Mouse (Mus musculus) telencephalon, adult 2 months (tissue): ENCODE measurements around the gene C330021F23Rik.
"Not testable (repeated sequence)": the region's sequence is repeated elsewhere in the genome, so short reads cannot be mapped to it uniquely, and the experiment has no call there.

ENCODE experiments used
- DNase-seq: peaks from one replicate; pipeline ENCODE4 v3.0.0-alpha.2; 2011; ENCODE audit warnings: low read depth, low spot score

Gene C330021F23Rik

DNA sequence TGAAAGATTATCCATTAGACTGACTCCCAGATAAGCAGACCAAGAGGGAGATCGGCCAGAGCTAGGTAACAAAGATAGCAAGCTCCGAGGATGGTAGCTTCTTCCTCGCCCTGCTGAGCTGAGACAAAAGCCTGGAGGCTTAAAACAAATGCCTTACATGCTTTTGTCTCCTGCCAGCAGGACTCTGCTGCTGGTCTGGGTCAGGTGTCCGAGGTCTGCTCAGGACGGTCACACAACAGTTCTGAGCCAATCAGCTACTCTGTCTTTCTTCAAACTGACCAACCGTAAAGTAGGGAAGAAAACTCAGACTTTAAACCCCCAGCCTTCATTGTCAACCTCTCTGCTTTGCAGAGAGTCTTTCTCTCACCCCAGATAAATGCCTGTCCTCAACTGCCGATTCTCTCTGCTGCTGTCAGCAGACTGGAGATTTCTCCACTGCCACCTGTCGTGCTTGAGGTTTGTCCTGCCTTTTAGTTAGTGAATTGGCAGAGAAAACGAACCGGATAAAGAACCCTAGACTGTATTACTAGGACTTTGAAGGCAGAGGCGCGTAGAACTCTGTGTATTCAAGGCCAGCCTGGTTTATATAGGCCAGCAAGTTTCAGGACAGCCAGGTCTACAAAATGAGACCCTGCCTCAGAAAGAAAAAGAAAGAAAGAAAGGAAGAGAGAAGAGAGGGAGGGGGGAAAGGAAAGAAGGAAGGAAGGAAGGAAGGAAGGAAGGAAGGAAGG is at the start of gene C330021F23Rik:
C330021F23Rik (plus strand) TSS at position 350 of the 731 bp plus-strand sequence.
- no peak for DNase-seq

DNA sequence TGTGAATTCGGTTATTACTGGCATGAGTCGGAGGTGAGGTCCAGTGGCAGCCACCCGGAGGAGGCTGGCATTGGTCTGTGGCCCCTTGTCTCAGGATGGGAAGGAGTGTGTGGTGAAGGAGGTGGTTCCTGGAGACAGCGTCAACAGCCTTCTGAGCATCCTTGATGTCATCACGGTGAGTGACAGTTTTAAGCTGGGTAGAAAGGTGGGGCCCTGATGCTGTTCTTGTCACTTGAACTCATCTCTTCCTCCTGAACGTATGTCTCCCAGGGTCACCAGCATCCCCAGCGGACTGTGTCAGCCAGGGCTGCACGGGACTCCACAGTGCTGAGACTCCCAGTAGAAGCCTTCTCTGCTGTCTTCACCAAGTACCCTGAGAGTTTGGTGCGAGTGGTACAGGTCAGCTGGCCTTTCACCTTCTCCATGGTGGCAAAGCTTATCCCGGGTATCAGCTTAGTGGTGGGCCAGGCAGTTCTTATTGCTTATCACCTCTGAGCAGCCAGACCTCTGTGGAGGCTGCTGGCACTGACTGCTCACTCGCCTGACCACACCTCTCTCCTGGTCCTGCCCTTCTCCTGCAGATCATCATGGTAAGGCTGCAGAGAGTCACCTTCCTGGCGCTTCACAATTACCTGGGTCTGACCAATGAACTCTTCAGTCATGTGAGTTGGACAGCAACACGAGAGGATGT is 45.6 kb upstream of the C330021F23Rik start:
- DNase-seq = no peak

DNA sequence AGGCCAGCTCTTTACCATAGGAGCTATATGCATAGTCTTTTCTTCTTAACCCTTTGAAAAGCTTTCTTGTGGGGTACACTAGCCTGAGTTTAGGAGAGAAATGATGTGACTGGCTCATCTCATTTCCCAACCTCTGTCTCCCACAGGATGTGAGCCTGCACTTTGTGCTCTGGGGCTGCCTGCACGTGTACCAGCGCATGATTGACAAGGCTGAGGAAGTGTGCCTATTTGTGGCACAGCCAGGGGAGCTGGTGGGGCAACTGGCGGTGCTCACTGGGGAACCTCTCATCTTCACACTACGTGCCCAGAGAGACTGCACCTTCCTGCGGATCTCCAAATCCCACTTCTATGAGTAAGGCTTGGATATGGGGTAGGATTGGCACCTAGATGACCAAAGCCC is 37.0 kb upstream of the C330021F23Rik start:
- no peak for DNase-seq

DNA sequence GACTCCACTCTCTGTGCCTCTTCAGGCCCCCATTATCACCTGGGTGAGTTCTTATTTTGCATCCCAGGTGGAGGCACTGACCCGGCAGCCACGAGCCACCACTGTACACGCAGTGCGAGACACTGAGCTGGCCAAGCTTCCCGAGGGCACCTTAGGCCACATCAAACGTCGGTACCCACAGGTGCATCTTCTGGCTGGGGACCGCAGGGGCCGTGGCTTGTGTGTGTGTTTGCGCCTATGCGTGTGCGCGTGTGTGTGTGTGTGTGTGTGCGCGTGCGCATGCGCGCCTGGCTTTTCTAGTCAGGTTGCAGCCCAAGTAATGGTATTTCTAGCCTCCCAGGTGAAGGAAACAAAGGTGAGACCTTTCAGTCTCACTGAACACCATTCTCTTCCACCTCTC is 35.9 kb upstream of the C330021F23Rik start:
- no peak for DNase-seq

DNA sequence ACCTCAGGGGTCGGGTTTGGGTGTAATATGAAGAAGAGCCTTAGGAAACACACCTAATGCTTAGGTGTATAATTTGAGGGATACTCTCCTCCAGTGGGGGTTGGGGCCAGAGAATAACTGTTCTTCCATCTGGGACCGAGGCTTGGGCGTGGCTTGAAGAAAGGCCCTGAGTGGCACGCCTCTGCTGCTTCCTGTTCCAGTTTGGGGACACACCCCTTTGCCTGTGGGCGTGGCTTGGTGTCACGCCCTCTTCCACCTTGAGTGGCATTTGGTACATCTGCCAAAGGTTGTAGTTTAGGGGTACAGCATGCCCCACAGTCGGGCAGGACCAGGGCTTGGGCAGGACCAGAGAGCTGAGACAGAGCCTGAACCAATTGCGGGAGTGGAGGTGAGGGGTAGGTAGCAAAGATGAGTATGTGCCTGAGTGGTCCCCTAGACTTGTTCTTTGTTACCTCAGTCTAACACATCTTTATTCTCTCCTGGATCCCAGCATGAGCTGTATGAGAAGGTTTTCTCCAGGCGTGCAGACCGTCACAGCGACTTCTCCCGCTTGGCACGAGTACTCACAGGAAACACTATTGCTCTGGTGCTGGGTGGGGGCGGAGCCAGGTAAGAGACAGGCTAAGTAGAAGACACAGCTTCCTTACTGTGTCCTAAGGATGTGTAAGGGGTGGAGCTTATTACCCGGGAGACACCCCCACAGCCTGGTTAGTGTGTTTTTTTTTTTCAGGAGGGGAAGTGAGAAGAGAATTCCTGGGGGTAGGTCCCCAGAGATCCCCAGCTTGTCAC is 31.5 kb upstream of the C330021F23Rik start:
- no peak for DNase-seq

DNA sequence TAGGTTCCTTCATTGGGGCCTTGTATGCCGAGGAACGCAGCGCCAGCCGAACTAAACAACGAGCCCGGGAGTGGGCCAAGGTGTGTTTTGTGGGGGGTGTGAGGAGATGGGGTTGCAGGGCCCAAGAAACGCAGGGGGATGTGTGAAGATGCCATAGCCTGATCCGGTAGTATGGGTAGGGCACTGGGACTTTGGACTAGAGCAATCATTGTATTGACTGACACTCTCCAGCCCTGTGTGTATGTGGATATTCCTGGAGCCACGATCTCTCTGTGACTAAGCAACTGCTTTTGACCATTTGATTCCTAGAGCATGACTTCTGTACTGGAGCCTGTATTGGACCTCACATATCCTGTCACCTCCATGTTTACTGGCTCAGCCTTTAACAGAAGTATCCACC is 30.9 kb upstream of the C330021F23Rik start:
- DNase-seq = no peak

DNA sequence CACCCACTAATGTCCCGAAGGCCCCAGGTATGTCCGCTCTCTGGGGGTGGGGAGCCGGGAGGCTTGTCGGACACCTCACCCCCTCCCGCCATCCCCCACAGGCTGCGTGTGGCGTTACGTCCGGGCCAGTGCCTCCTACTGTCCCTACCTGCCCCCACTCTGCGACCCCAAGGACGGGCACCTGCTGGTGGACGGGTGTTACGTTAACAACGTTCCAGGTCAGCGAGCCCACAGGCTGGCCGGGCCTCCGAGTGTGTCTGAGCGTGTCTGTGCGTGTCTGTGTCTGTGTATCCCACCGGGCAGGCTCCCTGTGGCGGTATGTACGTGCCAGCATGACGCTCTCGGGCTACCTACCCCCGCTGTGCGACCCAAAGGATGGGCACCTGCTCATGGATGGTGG is 30.1 kb upstream of the C330021F23Rik start:
- DNase-seq = no peak

DNA sequence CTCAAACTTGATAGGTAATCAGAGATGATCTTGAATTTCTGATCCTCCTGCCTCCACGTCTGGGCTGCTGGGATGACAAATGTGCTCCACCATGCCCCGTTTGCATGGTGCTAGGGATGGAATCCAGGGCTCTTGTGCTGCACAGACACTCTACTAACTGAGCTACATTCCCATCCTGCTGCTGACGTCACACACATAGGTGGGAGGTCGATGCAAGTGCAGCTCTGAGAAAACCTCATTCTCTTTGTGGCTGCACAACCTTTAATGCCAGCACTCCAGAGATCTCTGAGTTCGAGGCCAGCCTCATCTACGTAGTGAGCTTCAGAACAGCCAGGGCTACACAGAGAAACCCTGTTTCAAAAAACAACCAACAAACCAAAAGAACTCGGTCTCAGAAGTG is 28.6 kb upstream of the C330021F23Rik start:
- no peak for DNase-seq

DNA sequence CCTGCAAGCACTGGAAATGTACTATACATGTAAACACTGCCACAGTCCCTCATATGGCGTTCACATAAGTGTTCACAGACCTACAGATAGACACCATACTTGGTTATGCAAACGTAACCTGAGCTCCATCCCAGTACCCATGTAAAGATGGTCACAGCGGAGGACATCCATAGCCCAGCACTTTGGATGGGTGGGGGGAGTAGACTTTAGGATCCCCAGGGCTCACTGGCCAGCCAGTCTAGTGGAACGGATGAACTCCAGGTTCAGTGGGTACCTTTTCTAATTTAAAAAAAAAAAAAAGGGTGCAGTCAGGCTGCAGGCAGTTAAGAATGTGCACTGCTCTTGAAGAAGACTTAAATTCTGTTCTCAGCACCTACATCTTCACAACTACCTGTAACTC is 27.7 kb upstream of the C330021F23Rik start:
- DNase-seq = no peak

DNA sequence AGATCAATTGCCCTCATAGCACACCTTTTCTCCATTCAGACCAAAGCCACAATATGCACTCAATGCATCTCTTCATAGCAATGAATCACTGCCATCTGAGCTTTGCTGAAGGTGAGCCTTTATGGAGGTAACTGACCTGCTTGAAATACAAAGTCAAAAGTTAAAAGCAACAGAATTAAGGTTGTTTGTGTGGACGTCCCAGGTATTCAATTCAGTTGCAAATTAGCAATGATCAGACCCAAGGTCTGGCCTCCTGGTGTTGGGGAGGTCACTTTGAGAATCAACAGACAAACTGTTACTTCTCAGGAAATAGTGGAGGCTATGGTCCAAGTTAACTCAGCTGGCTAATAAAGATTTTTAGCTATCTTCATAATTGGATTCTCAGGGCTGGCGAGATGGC is 21.3 kb upstream of the C330021F23Rik start:
- DNase-seq = no peak

DNA sequence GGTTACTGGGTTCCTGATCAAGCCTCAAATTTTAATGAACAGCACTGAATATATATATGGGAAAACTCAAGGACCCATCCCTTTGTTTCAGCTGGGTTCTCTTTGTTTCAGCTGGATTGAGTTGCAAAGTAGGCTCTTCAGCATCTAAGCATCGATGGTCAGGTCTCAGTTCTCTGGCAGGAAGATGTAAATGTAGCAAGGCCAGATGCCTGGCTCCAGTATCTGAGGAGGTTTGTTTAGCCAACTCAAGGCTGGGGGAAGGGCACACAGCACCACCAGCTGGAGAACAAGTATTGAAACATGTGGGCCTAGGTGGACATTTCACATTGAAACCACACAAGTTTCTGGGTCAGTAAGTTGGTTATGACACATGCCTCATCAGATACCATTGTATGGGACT is 15.6 kb upstream of the C330021F23Rik start:
- no peak for DNase-seq

DNA sequence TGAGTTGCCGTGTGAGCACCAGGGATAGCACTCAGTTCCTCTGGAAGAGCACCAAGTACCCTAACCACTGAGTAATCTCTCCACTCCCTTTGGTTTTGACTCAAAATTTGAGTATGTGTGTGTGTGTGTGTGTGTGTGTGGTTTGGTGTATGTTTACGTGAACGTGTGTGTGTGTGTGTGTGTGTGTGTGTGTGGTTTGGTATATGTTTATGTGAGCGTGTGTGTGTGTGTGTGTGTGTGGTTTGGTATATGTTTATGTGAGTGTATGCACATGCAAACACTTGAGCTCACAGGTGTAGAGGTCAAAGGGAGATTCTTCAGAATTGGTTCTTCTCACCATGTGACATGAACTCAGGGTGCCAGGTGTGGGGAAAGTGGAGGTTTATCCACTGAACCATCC is 11.7 kb upstream of the C330021F23Rik start:
- DNase-seq = no peak

DNA sequence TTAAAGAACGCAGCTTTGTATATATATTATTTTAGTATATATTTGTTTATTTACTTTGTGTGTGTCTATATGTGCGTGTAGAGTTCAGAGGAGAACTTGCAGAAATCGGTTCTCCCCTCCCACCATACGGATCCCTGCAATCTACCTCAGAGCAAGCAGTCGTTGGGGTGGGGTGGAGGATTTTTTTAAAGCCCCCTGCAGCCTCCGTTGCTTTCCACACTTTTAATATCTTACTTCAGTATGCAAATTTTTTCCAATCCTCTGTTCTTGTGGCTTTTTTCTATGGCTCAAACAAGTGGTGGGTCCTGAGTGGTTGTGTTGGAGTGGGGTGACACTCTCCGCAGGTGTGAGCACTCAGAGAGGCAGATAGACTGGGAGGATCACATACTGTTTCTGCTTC is 588 bp downstream of the C330021F23Rik start:
- no peak for DNase-seq

DNA sequence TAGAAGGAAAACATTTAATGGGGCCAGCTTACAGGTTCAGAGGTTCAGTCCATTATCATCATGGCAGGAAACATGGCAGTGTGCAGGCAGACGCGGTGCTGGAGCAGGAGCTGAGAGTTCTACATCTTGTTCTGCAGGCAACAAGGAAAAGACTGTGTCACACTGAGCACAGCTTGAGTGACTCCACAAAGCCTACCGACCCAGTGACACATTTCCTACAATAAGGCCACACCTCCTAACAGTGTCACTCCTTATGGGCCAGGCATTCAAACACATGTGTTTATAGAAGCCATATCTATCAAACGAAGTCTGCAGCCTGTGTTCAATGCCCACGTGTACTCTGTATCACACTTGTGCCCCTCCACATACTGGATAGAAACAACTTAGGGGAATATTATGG is 2.0 kb downstream of the C330021F23Rik start:
- DNase-seq = no peak

DNA sequence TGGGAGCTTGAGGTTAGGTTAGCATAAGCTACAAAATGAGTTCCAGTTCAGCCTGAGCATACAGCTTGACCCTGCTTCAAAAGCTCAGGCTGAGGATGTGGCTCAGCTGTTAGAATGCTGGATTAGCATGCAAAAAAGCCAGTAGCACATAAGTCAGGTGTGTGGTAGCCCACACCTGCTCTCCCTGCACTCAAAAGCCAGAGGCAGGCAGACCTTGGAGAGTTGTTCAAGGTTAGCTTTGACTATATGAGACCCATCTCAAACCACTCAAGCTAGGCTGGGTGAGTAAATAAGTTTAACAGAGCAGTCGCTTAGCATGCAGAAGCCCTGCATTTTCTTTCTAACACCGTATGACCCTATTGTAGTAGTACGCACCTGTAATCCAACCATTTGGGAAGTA is 6.8 kb downstream of the C330021F23Rik start:
- no peak for DNase-seq

DNA sequence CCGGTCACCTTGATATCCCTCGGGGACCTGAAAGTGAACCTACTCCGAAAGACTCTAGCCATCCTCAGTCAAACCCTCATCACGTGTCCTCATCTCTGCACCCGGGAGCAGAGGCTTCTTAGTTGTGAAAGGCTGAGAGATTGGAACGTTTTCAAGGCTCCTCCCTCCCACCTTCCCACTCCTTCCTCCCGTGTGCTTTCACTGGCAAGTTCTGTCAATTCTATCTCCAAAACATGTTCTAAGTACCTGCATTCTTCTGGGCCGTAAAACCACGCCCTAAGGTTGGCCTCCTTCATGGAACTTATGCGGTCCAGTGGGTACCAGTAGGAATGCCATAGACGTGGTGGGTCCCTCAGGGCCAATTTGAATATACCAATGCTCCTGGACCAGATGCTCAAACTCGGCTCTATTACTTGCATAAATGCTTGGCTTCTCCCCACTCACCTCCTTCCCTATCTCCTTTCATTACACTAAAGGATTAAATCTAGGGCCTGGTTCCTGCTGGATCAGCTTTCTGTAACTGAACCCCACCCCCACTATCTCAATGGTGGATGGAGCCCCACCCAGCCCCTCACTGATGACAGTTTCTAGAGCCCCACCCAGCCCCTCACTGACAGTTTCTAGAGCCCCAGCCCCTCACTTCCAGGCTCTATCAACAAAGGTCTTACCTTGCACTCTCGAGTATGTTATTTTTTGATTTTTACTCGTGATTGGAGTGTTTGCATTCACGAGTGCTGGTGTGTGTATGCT is 8.6 kb downstream of the C330021F23Rik start:
- DNase-seq = no peak

DNA sequence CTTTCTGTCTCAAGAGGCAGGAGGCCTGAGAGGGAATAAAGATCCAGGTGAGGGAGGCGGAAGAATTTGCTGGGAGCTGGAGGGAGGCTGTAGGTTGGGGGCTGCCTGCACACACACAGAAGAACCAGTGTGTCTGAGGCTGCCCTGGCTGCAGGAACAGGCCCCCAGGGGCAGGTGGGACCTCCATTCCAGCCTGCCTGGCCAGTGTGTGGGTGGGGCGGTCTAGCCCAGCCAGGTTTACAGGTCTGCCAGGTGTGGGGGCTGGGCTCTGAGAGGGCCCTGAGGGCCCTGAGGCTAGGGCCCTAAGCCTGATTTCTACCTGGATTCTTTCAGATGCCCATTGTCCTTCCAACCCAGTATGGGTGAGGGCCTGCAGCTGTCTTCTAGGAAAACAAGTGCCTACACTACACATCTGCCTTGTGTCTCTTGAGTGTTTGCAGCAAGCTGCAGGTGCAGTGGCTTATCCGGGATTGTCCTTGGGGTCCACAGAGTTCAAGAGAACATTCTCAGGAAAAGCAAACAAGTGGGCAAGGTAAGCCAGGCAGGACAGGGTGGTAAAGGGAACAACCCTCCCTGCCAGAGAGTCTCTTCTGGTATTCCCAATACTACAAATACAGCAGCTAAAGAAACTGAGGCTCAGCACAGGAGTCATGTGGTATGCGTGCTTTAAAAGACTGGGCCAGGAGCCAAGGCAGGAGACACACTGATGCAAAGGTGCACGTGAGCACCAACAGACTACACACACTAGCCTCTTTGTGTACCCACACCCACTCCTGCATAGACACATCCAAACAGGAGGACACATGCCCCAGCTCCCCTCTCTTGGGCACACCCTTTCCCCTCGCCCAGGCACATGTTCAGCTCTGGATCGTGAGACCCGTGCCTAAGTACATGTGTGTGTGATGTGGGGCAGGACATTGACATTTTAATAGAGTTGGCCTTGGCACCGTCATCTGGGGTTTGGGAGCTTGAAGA is 11.9 kb downstream of the C330021F23Rik start:
- no peak for DNase-seq

DNA sequence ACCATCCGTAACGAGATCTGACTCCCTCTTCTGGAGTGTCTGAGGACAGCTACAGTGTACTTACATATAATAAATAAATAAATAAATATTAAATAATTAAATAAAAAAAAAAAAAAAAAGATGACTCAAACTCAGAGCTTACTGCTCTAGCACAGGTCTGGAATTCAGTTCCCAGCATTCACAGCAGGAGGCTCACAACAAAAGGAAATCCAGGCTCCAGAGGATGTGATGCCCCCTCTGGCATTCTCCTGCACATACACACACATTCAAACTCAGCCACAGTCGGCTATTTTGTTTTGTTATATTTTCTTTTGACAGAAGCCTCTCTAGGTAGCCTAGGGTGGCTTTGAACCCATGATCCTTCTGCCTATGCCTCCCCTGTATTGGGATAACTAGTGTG is 14.2 kb downstream of the C330021F23Rik start:
- DNase-seq = not testable (repeated sequence)

DNA sequence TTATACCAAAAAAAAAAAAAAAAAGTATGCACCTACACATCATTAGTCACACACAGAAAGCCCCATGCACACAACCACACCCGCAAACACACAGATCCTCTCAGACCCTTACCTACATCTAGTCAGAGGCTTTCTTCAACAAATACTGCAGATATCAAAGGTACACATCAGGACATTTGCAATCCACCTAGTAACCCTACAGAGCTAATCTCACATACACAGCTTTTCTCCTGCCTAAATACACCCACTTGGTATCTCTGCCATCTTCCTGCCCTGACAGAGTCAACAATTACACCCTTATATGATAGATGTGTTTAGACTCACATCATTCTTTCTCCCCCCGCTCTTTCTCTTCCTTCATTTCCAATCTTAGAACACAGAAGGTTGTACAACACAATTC is 18.7 kb downstream of the C330021F23Rik start:
- no peak for DNase-seq

DNA sequence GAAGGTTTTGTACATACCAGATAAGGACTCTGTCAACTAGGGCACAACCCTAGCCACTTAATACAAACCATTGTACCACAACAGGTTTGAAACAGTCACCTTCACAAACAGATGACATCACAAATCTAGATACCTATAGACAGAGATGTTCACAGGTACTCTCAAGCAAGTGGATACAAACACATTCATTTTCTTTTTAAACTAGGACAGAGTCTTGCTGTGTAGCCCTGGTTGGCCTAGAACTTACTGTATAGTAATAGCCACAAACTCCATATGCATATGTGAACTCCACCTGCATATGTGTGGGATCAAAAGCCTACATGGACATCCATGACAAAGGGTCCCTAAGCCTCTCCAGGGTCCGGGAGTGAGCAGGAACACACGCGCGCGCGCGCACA is 19.2 kb downstream of the C330021F23Rik start, which contains the start of gene Camsap3:
Camsap3 (plus strand) TSS at position 301 of the 398 bp plus-strand sequence.
- no peak for DNase-seq
